Mouse (Mus musculus) left cerebral cortex, adult 8-10 months (tissue): ENCODE data around the gene Olfm2. TPM values are rescaled to one million over a fixed set of nuclear protein-coding genes. Genes with fewer than 3 reads are reported as not detected.

Experiments
- DNase-seq, 2 experiments: peaks; one replicate each; pipeline ENCODE4 v3.0.0; 2022; ENCODE audit warnings: low spot score in 2 of 2
- total RNA-seq, 4 experiments: library from RNA; stranded (reverse); gene quantifications; 2 replicates each; pipeline ENCODE4 v1.2.4; 2022

Olfm2 gene
- total RNA-seq, 4 experiments from 2014 or later: 122 to 129 (median 125) TPM

DNA sequence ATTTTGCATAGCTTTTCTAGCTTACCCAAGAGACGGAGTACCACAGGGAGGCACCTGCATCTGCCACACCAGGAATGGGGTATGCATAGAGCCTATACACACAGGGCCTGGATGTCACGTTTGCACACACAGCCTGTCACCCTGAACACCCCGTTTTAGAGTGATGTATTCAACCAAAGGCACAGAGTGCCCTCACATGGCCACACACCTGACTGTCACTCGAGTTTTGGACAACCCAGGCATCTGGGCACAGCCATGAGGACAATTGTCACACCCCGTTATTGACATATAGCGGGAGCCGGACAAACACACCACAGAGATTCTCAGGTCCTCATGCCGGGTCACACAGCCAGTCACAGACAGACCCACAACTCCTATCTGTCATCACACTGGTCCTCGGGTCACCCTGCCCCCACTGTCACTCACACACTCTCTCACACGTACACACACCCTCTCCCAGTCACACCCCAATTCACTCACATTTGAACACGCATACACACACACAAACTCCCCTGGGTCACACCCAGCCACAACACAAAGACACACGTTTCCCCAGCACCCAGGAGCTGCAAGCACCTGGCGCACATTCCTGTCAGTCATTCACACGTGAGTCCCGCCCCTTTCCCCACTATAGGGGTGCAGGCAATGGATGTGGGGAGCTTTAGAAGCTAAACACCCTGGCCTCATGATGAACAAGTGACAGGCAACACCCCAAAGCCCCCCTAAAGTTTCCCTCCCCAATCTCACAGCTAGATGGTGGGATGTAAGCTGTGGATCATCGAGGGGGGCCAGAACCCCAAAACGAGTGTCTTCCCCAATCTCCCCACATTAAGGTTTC lies 801 bp downstream of the Olfm2 start:
- no peak for DNase-seq

- DNase-seq: no peak
Measured at GRCm38 (mm10) chr9:20743946-20744738, 2.0 kb downstream of the Olfm2 start.

DNA sequence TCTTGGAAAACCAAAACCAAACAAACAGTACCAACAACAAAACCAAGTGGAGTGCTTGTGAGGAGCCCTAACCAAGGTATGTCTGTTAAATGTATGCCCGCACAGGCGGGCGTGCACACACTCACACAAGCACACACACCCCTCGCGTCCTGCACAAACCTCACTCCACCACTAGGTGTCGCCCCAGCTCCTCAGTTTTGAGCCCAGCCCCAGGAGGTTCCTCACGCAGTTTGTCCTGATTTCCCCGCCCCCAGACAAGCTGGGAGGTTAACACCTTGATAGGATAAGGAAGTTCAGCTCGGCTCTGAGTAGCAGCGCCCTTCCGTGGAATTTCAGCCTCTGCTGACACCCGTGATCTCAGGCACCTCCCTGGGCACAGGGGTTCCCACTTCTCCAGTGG lies 5.7 kb downstream of the Olfm2 start:
- DNase-seq: peak; percentile 65 to 67

DNA sequence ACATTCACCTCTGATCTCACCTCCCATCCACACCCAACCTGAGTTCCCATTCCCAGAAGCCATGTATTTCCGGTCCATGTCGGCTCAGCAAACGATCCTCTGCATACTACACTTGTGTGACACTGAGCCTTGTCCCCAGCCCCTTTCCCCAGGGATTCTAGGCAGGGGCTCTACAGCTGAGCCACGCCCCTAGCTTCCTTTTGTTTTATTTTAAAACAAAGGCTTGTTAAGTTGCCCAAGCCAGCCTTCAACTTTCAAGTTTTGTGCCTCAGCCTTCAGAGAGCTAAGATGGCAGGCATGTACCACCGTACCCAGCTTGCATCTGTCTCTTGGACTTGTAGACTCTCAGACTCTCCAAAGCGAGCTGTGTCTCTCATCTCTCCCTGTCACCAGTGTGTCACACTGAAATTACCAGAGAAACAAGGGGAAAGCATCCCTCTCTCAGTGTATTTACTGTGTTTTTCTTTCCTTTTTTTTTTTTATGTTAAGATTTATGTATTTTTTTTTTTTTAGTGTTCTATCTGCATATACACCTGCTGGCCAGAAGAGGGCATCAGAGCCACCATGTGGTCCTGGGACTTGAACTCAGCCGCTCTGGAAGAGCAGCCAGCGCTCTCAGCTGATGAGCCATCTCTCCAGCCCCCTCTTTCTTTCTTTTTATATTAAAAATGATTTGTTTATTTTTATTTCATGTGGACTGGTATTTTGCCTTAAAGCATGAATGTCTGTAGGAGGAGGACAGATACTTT lies 7.7 kb downstream of the Olfm2 start:
- DNase-seq: no peak

GRCm38 (mm10) chr9:20737227-20737626 lies 8.9 kb downstream of the Olfm2 start:
- DNase-seq: no peak

DNA sequence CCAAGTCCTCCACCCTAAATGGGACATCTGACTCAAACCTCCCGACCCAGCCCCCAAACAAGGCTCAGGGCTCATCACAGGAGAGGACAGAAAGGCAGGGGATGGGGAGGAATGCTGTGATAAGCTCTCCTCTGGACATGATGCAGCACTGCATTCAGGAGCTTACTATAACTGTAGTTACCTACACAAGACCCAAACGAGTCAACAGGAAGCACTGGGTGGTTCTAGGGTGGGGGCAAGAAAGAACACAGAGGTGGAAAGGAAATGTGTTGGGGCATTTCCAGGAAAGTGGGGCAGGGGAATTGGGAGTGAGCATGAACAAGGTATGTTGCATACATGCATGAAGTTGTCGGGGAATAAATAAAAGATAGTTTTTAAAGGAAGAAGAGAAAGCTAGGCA lies 11.5 kb downstream of the Olfm2 start:
- DNase-seq: no peak

DNA sequence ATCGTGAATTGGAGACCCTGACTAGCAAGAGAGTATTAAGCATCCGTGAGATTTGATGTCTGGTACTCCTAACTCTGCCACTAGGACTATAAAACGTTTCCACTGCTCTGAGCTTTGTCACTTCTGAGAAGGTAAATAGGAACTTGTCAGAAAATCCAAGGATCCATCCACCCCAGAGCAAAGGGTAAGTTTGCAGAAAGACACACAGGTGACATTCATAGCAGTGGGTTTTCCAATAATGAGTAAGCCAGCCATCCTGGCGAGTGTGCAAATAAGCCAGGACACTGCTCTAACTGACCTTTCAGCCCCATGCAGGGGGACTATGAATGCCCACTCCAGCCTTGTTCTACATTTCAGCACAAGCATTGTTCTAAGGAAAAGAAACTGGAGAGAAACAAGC lies 14.4 kb downstream of the Olfm2 start:
- DNase-seq: no peak

GRCm38 (mm10) chr9:20729451-20729850 lies 16.7 kb downstream of the Olfm2 start:
- DNase-seq: no peak

- DNase-seq: no peak
Measured at GRCm38 (mm10) chr9:20727601-20728113, 18.5 kb downstream of the Olfm2 start.

GRCm38 (mm10) chr9:20726859-20727600 lies 19.1 kb downstream of the Olfm2 start:
- DNase-seq: peak in 1 of 2 experiments; percentile 37

GRCm38 (mm10) chr9:20726134-20726858 lies 19.9 kb downstream of the Olfm2 start:
- no peak for DNase-seq

GRCm38 (mm10) chr9:20721582-20721981 lies 24.6 kb downstream of the Olfm2 start:
- no peak for DNase-seq

DNA sequence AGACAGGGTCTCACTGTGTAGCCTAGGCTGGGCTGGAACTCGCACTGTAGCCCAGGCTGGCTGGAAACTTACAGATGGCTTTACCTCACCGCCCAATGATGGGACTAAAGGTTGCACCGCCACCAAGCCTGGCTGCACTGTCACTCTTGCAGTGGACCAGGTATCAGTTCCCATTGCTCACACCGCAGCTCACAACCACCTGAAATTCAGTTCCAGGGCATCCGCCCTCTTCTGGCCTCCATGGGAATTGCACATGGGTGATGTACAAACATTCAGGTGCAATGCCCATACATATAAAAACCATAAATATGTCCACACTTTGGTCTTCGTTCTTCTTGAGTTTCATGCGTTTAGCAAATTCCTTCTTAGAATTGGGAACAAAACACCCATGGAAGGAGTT lies 30.8 kb downstream of the Olfm2 start:
- no peak for DNase-seq

GRCm38 (mm10) chr9:20713478-20713987 lies 32.6 kb downstream of the Olfm2 start:
- DNase-seq: peak in 1 of 2 experiments; percentile 41

- DNase-seq: no peak
Measured at GRCm38 (mm10) chr9:20712934-20713477, 33.1 kb downstream of the Olfm2 start.

DNA sequence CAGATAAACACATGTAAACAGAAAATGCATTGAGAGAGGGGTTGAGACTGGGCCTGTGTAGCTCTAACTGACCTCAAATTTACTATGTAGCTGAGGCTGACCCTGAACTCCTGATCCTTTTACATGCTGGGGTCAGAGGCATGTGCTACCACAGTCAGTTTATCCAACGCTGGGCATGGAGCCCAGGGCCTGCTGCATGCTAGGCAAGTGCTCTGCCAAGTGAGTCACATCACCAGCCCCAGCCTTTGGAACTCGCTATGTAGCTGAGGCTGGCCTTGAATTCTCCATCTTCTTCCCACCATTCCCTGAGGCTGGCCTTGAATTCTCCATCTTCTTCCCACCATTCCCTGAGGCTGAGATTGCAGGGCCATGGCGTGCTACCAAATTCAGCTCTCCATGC lies 35.7 kb downstream of the Olfm2 start:
- DNase-seq: no peak

- no peak for DNase-seq
Measured at GRCm38 (mm10) chr9:20705981-20706380, 40.2 kb downstream of the Olfm2 start.

DNA sequence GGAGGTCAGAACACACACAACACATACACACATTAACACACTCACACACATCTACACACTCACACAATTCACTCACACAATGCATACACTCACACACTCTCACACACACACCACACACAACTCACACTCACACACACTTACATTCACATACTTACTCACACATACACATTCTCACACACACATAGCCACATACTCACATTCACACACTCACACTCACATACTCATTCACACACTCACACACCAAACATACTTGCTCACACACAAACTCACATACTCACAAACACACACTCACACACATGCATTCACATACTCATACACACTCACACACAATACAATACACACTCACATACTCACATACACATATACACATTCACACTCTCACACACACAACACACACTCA lies 40.7 kb downstream of the Olfm2 start:
- no peak for DNase-seq

DNA sequence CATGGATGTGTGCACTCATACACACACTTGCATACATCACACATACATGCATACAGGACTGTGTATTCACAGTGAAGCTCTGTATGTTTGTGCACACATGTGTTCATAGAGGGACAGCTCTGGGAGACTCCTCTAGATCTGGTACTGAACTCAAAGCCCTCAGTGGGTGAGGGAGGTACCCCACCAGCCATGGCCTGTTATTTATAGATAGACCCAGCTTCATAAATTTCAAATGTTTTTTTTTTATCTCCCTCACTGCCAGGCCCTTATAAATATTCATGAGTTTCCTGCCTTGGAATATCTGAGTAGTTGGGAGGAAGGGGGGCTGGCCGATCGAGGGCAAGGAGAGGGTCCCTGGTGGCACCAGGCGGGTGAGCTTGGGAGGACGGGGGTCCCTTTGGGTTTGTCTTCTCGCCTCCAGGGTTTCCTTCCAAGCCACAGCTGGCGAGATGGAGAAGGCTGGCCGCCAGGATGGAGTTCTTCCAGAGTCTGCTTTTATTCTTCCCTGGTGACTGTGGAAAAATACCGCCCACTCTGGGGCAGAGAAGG lies 42.2 kb downstream of the Olfm2 start:
- no peak for DNase-seq
